Mouse (Mus musculus) cerebellum, postnatal 36 days (tissue): Measurements from ENCODE around the gene Klhl7.

Experiments
- DNase-seq, 2 experiments: peaks; one replicate each; pipeline ENCODE4 v3.0.0; 2021 to 2022; ENCODE audit warnings: mixed read lengths in 2 of 2

Gene Klhl7

DNA sequence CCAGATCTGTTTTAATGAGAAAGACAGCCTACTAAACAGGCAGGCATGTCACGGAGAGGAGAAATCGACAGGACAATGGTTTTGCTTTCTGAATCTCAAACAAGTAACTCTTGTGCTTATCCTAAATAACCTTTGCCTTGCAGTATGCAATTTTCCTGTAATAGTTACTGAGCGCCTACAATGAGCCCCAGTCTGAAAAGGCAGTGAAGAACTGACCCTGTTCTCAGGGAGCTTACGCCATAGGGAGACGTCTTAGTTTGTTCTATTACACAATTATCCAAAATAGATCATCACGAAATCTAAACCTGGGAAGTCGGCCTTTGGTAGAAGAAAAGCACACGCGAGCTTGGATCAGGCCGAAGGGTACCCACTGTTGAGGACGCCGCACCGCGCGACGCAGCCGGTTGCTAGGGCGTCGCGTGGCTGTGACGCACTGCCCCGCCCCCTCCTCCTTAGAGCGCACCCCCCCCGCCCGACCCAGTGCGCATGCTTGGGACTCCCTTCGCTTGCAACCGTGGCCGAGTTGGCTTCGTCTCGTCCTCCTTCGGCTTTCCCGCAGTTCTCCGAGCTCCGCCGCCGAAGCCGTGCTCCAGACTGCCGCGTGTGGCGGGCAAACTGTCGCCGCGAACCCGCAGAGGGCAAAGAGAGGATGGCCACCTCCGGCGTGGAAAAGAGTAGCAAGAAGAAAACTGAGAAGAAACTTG, at the start of gene Klhl7:
TSS of gene Klhl7 (plus strand) at position 500 of the 704 bp plus-strand sequence.
- DNase-seq = peak; percentile 87 to 89

DNA sequence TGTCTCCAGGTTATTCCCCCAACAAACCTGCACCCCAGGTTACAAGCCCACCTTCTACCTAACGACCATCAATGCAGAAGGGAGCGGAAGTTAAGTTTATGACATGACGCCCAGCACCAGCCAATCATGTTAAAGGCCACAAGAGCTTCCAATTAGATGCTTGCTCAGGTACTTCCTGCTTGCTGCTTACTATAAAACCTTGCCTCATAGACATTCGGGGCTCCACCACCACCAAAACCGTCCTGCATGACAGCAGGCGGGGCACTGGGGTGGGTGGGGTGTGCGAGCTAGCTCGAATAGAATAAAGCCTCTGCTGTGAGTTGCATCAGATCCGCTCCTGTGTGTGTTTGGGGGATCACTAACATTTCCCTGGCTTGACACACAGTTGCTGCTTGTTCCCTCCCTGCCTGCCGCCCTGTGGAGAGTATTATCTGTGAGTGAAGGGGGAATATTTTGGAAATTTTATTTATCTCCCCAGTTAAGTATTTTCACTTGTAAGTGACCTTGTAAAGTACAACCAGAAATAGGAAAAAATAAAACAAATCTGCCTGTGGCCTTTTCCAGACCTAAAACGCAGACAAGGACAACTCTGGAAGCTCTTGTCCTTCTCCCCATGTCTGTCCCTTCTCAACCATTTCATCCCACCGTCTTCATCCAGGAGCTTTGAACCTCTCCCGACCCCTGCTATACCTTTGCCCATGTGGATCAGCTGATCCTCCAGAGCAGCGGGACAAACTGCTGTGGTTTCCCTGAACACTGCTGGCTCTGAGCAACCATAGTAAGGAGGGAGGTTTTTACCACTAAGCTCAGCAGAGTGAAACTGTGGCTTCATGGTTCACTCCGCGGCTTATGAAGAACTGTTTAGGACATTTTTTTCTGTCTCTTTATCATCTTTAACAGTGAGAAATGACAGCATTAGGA, 48.4 kb upstream of the Klhl7 start:
- no peak for DNase-seq

DNA sequence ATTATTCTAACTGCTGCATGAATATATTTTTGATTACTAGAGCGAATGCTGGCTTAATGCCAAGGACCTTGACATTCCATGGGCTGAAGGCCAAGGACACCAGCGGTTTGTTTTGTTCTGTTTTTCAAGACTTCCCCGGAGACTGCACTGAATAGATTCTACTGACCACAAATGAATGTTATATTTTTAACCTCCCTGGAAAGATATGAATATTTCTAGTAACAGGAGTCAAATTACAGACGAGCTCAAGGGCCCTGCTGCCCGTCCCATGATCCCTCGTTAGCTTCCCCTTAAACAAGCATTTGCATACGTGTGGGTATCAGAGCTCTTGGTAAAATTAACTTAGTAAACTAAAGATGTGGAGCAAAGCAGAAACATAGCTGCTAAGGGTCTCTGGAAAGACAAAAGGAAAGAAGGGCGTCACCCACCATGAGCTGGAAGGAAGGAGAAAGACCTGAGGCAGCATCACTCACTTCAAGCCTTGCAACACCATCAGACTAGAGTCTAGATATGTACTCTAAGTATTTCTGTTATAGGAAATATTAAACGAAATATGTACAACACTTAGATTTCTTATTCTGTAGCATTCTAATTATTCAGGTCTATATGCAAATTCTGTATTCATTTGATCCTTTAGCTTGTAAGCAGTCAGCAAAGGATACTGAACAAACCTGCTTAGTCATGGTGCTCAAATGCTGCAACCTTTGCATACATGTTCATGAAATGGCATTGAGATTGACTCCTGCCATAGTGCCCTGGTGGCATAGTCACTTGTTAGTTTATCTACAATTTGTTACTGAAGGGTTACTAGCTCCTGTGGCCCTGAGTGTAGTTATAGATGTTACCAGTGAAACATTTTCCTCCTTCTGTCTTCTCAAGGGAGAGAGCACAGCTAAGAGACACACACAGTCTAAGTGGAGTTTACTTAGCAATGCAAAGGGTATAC, 46.9 kb upstream of the Klhl7 start:
- no peak for DNase-seq

DNA sequence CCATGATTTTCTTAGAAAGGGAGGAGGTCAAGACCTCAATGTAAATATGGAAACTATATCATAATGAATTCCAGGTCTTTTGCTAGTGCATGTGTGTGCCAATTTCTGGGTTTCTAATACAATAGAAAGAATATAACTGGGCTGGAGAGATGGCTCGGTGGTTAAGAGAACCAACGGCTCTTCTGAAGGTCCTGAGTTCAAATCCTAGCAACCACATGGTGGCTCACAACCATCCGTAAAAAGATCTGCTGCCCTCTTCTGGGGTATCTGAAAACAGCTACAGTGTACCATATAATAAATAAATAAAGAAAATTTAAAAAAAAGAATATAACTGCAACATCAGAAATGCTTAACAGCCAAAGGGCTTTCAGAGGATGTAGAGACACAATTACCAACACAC, 46.0 kb upstream of the Klhl7 start:
- DNase-seq = no peak

DNA sequence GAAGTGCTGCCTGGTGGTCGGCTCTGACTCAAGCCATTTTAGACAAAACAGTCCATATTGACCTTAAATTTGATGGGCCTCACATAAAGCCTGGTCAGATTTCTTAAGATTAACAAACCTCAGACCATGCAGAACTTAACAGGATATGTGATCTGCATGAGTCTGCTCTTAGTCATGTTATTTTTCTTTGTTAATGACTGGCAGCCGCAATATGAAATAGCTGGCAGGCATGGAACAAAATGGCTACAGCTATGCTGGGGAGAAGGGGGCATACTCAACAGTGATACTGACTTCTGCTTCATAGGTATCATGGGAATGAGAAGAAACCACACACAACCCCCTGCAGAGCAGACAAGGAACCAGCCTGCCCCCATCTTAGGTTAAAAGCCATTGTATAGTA, 43.5 kb upstream of the Klhl7 start:
- DNase-seq = no peak

DNA sequence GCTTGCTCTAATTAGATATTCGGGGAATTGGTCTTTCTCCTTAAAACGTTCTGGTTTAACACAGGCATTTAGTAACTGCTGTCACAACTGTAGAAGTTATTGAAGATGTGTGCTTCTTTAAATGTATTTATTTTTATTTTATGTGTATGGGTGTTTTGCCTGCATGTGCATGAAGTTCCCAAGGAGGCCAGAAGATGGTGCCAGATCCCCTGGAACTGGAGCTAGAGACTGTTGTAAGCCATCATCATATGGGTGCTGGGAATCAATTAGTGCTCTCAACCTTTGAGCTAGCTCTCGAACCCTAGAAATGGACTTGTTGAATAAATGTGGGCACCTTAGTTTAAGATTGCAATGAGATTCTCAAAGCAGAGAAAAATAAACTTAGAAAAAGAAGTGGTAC, 42.8 kb upstream of the Klhl7 start:
- no peak for DNase-seq

DNA sequence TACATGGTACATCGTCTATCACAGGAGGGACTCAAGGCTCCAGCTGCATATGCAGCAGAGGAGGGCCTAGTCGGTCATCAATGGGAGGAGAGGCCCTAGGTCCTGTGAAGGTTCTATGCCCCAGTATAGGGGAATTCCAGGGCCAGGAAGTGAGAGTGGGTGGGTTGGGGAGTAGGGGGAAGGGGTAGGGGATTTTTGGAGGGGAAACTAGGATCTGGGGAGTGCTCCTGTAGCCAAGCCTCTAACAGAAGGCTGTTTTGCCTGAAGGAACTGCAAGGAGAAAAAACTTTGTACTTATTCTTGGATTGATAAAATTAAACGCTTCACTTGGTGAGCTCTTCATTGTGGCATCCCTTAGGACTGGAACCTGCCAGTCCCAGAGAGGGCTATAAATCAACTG, 39.5 kb upstream of the Klhl7 start:
- no peak for DNase-seq

DNA sequence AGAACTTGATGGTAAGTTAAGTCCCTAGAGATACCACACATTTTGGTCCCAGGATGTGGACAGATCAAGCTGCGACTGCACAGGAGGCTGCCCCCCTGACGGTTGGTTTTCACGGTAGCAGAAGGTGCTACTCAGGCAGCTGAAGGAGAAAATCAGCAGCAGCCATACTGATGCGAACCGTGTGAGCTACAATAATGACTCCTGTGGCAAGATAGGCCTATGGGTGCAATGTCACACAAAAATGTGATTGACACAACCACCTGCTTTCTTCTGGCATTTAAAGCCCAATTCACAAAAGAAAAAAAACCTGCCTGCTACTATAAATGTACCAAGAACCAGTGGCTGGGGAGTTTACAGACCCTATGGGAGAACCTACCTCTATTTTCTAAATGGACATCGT, 37.4 kb upstream of the Klhl7 start:
- no peak for DNase-seq

DNA sequence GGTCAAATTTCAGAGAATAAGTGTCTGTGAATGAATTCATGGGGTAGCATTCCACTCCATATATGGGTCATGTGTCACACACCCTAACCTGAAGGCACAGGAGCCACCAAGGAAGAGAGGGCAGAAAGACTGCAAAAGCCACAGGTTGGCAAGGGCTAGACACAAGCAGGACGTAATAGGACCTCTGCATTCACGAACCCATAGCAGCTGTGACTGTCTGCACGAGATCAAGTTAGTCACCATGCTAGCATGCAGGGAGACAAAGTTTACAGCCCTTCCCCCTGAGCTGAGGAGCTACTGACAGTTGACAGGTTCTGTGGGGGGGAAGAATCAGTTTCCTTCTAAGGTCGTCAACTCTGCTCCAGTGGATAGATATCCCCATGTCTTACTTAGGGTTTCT, 36.9 kb upstream of the Klhl7 start:
- no peak for DNase-seq

DNA sequence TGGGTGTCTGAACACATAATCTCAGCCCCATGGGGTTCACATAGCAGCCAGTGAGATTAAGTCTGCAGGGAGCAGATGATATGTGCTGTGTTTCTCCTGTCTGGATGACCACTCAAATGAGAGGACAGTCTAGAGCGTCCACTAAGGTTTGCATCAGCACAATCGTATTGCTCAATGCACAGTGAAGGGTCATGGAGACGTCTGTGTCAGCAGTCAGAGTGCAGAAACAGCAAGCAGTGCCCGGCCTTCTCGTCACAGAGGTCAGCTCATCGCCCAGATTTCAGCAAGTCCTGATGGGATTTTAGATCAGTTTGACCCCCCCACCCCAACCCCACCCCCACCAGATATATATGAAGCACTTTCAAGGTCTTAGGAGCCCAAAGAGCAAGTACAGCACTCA, 31.4 kb upstream of the Klhl7 start:
- DNase-seq = no peak

DNA sequence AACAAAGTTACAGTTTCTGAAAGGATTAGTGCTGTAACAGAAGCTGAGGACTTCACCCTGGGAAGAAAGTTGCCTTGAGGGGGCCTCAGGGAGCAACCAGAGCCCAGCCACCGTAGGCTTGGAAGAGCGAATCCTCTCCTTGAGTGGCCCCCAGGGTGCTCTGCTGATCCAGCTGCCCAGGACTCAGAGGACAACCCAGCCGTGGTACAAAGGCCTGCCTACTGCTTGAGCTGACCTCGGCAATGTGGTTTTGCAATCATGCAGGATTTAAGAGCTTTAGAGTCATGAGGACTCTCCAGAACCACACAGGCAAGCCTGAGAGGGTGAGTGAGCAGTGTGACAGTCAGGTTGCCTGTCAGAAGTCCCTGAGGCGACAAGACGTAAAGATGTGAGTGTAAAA, 28.4 kb upstream of the Klhl7 start:
- no peak for DNase-seq

DNA sequence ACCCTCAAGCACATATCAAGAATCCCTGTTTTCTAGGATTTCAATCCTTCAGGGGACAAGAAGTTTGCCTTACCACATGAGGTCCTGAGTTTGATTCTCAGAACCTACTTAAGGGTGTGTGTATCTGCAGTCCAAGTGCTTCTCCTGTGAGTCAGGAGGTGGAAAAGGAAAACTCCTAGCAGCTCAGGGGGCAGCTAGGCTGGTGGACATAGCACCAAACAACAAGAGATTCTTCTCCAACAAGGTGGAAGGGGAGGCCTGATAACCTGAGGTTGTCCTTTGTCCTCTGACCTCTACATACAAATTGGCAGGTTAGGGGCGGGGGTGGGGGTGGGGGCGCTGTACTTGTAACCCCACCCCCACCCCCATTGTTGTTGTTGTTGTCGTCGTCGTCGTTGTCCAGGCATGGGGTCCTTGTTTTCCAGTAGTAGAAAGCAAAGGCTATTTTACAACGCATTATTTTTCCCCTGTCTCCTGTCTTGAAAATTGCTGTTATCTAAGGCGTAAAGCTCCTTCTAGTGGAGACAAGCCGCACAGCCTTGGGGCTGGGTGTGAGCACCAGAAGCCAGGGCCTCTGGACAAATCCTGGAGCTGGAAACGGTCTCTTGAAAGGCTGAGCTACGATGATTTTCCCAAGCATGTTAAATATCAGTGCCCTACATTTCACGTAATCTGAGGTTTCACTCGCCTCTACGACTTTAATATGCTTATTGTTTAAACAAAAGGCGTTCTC, 23.3 kb upstream of the Klhl7 start:
- DNase-seq = peak; percentile 72 to 73

DNA sequence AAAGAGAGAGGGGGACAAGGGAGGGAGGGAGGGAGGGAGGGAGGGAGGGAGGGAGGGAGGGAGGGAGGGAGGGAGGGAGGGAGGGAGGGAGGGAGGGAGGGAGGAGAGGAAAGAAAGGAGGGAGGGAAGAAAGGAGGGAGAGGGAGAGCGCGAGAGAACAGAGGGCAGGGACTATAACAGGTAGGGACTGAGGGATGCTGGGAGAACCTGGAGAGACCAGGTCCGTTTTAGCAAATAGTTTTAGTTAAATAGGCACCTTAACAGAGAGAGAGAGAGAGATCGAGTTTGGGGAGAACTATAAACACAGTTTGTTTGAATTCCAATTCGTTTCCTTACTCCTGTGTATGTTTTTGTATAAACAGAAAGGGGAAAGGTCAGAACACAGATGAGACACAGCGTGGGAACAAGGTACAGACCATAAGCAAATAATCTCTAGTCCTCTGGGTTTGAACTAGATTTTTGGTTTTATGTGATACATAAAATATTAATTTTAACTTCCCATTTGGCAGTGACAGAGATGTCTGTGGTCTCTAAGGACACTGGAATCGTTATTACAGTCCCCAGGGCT, 22.6 kb upstream of the Klhl7 start:
- DNase-seq = no peak

DNA sequence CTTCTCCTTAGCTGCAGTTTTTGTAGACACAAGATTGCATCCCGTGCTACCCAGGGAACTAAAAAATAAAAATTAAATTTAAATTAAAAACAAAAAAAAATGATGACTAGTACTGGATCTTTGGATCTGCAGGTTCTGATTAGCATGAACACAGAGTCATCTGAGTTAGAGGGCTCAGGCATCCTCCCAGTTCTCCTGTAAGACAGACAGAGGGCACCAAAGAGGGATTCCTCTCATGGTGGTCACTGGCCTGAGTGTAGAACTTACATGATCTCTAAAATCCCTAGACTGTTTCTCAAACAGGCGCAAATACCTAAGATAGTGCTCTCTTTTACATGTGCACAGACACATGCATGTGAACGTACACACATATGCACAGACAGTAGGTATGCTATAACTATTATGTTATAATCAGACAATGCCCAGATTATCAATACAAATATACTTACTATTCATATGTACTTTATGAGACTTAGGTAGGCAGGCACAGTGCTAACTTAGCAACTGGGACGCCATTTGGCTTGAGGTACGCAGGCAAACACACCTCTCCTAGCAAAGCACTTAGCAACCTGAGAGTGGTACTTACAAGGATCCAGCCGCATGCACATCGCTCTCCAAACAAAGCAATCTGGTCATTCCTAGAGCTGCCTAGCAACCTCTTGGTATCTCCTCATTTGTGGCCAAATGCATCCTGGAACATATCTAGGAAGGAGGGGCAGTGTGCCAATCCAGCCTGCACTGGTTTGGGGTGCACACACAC, 21.8 kb upstream of the Klhl7 start:
- no peak for DNase-seq

DNA sequence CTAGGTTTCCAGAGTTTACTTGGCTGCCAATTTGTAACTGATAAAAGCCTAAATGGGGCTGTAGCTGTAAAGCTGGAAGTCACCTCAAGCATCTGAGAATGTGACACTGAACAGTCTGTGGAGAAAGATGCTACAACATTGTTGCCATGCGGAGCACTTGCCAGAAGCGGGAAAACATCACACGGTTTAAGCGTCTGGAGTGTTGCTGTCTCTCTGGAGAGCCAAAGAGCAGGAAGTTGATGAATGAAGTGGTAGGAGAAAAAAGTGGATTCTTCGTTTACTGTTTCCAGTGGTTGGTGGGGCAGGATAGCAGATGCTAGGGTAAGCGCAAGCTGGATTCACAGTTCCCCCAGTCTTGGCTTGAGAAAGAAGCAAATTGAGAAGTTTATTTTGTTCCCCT, 19.6 kb upstream of the Klhl7 start:
- DNase-seq = no peak

DNA sequence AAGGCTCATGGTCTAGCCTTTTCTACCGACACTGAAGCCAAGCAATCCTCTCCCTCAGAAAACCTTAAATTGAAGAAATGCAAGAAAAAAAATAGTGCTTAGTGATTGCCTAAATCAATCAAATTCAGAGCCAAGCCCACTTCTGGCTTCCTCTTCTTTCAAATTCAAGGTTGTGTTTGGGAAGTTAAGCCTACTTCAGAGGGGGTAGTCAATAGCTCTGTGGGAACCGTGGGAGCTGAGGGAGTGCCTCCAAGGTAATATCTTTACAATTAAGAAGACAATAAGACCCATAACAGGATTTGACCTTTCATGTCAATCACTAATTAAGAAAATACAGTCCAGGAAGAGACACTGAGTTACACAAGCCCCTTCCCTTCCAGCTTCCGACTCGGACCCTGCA, 15.6 kb upstream of the Klhl7 start:
- no peak for DNase-seq

DNA sequence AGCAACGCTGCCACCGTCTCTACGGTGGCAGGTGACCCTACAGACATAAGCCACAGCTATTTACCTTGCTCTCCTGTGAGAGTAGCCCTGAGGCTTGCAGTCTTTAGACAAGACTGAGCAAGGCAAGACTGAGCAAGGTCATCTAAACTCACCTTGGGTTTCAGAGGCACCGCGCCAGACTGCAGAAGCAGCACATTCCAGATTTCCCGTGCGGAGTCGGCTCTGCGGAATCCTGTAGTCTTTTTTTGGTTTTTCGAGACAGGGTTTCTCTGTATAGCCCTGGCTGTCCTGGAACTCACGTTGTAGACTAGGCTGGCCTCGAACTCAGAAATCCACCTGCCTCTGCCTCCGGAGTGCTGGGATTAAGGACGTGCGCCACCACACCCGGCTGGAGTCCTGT, 14.2 kb upstream of the Klhl7 start:
- no peak for DNase-seq

DNA sequence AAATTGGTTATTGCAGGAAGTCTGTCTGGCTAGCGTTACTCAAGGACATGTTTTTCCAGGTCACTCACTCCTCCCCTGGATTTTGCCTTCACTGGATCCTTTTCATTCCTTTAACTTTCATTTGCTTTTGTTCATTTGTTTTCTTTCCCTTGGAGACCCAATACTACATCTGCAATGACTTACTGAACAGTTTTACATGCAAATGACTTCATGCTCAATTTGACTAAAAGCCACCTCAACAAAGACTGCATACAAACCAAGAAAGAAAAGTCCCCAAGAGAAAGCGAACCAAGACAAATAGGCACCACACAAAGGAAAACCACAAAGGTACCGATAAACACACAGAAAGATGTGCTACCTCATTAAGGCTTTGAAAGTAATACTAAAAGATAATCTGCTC, 13.5 kb upstream of the Klhl7 start:
- no peak for DNase-seq

DNA sequence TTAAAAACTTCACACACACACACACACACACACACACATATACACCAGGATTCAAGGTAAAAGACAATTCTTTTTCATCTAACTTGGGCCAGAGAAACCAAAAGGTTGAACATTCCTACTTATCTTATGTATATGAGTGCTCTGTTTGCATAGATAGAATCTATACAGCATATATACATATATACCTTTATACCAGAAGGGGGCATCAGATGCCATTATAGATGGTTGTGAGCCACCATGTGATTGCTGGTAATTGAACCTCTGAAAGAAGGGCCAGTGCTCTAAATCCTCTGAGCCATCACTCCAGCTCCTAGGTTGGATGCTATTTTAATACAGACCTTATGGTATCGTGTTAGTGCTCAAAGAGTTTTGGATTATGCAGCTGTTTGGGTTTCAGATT, 12.0 kb upstream of the Klhl7 start:
- no peak for DNase-seq

DNA sequence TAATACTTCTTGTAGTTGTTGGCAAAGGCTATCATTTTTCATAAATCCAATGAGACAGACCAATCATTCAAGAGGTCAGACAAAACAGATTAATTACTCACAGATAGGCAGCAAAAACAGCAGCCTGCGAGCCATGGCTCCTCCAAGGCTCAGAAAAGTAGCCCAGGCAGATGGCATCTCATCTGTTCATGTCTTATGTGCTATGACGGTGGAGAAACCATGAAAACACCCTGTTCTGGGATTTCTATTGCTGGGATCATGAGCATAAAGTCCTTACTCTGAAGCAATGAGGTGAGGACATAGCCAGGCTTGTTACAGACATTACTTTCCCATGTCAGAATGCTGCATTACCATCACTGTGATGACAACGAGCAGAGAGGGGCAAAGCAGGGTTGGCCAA, 7.9 kb upstream of the Klhl7 start:
- no peak for DNase-seq

DNA sequence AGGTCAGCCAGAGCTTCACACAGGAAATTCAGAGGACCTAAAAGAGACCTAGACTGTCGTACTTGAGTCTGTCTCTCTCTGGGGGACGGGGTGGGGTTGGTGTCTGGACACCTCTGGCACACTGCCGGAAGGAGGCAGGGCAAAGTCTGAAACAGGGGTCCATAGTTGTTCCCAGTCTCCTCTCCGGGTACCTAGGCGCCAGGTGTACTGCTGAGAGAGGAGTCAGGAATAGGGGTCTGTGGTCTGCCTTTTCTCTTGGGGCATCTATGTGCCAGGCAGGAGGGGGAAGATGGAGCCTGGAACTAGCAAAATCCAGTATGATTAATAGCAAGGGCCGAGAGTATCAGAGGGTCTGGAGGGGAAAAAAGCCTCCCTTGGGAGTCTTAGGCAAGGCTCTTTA, 5.0 kb upstream of the Klhl7 start:
- no peak for DNase-seq
